Mouse (Mus musculus) heart, embryonic 12.5 days (tissue): ENCODE results near the gene Cpsf4. TPM values are rescaled to one million over a fixed set of nuclear protein-coding genes. Genes with fewer than 3 reads are reported as not detected.
"Not testable (repeated sequence)": the region's sequence is repeated elsewhere in the genome, so short reads cannot be mapped to it uniquely, and the experiment has no call there.

Experiments
- ATAC-seq: fragments of 200-750 bp; cut with Nextera tagmentation; 2 replicates; pipeline ENCODE4 v1.8.0; 2017; ENCODE audit warnings: moderate TSS enrichment, moderate library complexity; ENCODE audit not compliant: insufficient number of reproducible peaks, low FRiP score
- H3K27ac ChIP-seq: fragments of 300-500 bp; sonication (generic); 2 replicates; pipeline ENCODE4 v1.5.1; 2016; ENCODE audit warnings: mild to moderate bottlenecking, moderate library complexity; ENCODE audit not compliant: poor library complexity, severe bottlenecking
- H3K27me3 ChIP-seq: fragments of 300-500 bp; sonication (generic); replicated peaks from 2 replicates; pipeline ENCODE4 v1.6.1; 2016; ENCODE audit warnings: mild to moderate bottlenecking, moderate library complexity
- H3K36me3 ChIP-seq: fragments of 300-500 bp; sonication (generic); 2 replicates; pipeline ENCODE4 v1.6.1; 2016; ENCODE audit warnings: mild to moderate bottlenecking, moderate library complexity
- H3K4me1 ChIP-seq: fragments of 300-500 bp; sonication (generic); replicated peaks from 2 replicates; pipeline ENCODE4 v1.6.1; 2016; ENCODE audit warnings: mild to moderate bottlenecking
- H3K4me2 ChIP-seq: fragments of 300-500 bp; sonication (generic); 2 replicates; pipeline ENCODE4 v1.6.1; 2016; ENCODE audit warnings: mild to moderate bottlenecking, moderate library complexity
- H3K4me3 ChIP-seq: fragments of 300-500 bp; sonication (generic); 2 replicates; pipeline ENCODE4 v1.5.1; 2016; ENCODE audit warnings: mild to moderate bottlenecking
- H3K9ac ChIP-seq: fragments of 300-500 bp; sonication (generic); 2 replicates; pipeline ENCODE4 v1.6.1; 2016; ENCODE audit warnings: mild to moderate bottlenecking, moderate library complexity
- H3K9me3 ChIP-seq: fragments of 300-500 bp; sonication (generic); replicated peaks from 2 replicates; pipeline ENCODE4 v1.6.1; 2016; ENCODE audit warnings: mild to moderate bottlenecking, moderate library complexity
- WGBS: fragments of 180-500 bp; shearing (Covaris S2); methylation state at CpG from one replicate; pipeline ENCODE4 v1.1.7; 2016; 5-methylcytosine and 5-hydroxymethylcytosine counted together
- polyA plus RNA-seq: library from polyadenylated mRNA; unstranded; fragments of >200 nt; fragmentation: Nextera tagmentation; extraction: Ambion mirVana; gene quantifications from 2 replicates; pipeline ENCODE4 v1.2.1, GENCODE M21; 2016

Gene Cpsf4
- polyA plus RNA-seq, 1 experiment from 2014 or later, result 31.9 TPM

- Histone ChIP-seq H3K36me3 (peaks cover 25% of the 10 kb centered on the region), H3K9me3 (peaks cover 3% of the 10 kb centered on the region; the same call in 1 of the 2 replicates), H3K27me3 (no peaks in the 10 kb centered on the region), H3K4me3 (peak overlapping the region; percentile 58), H3K9ac (peak overlapping the region; percentile 65), H3K4me2 (peak overlapping the region; percentile 72), H3K4me1 (peaks cover 21% of the 10 kb centered on the region), H3K27ac (peak overlapping the region; percentile 77)
- ATAC-seq, result no peak
- 4% methylated on average over 9 of the region's 9 CpGs for WGBS
Measured at GRCm38 (mm10) chr5:145205041-145205440, 38.0 kb downstream of the Cpsf4 start.

- H3K4me1 ChIP-seq, result peaks cover 11% of the 10 kb centered on the region
- WGBS, result 92% methylated on average over 6 of the region's 6 CpGs
- no peak overlapping the region for H3K4me2 ChIP-seq
- no peak for ATAC-seq
- no peak overlapping the region for H3K4me3 ChIP-seq
- H3K9ac ChIP-seq, result no peak overlapping the region
- H3K9me3 ChIP-seq, result peaks cover 3% of the 10 kb centered on the region; the same call in 1 of the 2 replicates
- H3K27me3 ChIP-seq, result no peaks in the 10 kb centered on the region
- no peak overlapping the region for H3K27ac ChIP-seq
- H3K36me3 ChIP-seq, result peaks cover 48% of the 10 kb centered on the region
Measured at GRCm38 (mm10) chr5:145207385-145207784, 40.4 kb downstream of the Cpsf4 start.

- H3K36me3 ChIP-seq, result peaks cover 54% of the 10 kb centered on the region
Measured at GRCm38 (mm10) chr5:145207954-145208353, 40.9 kb downstream of the Cpsf4 start.

GRCm38 (mm10) chr5:145208391-145208790 lies 41.4 kb downstream of the Cpsf4 start:
- not testable (repeated sequence) for H3K9ac ChIP-seq, H3K4me2 ChIP-seq, H3K27me3 ChIP-seq, H3K4me3 ChIP-seq, H3K9me3 ChIP-seq, H3K27ac ChIP-seq, ATAC-seq
- Histone ChIP-seq H3K36me3 (peaks cover 57% of the 10 kb centered on the region), H3K4me1 (peaks cover 11% of the 10 kb centered on the region)
- WGBS, result 45% methylated on average over 11 of the region's 11 CpGs

More at GRCm38 (mm10) chr5:145207954-145208353, 40.9 kb downstream of the Cpsf4 start:
- Histone ChIP-seq H3K4me1 (peaks cover 11% of the 10 kb centered on the region), H3K4me3 (no peak overlapping the region), H3K27ac (no peak overlapping the region), H3K27me3 (no peaks in the 10 kb centered on the region), H3K9ac (no peak overlapping the region), H3K4me2 (no peak overlapping the region), H3K9me3 (peaks cover 3% of the 10 kb centered on the region; the same call in 1 of the 2 replicates)
- no peak for ATAC-seq
- 78% methylated on average over 6 of the region's 6 CpGs for WGBS

- H3K27me3 ChIP-seq, result no peaks in the 10 kb centered on the region
- H3K36me3 ChIP-seq, result peaks cover 83% of the 10 kb centered on the region
- H3K27ac ChIP-seq, result no peak overlapping the region
- no peak overlapping the region for H3K4me2 ChIP-seq
- no peak overlapping the region for H3K4me3 ChIP-seq
- 86% methylated on average over 4 of the region's 4 CpGs for WGBS
- no peak overlapping the region for H3K9ac ChIP-seq
- H3K9me3 ChIP-seq, result peaks cover 3% of the 10 kb centered on the region; the same call in 1 of the 2 replicates
- no peak for ATAC-seq
- no peaks in the 10 kb centered on the region; the same call in 1 of the 2 replicates for H3K4me1 ChIP-seq
Measured at GRCm38 (mm10) chr5:145211340-145211739, 44.3 kb downstream of the Cpsf4 start.

- Histone ChIP-seq H3K9me3 (peaks cover 3% of the 10 kb centered on the region; the same call in 1 of the 2 replicates), H3K36me3 (peaks cover 79% of the 10 kb centered on the region), H3K27ac (no peak overlapping the region), H3K9ac (no peak overlapping the region), H3K4me2 (no peak overlapping the region), H3K4me3 (no peak overlapping the region), H3K27me3 (no peaks in the 10 kb centered on the region), H3K4me1 (no peaks in the 10 kb centered on the region)
- no peak for ATAC-seq
- WGBS, result 88% methylated on average over 4 of the region's 4 CpGs
Measured at GRCm38 (mm10) chr5:145212216-145212615, 45.2 kb downstream of the Cpsf4 start.

GRCm38 (mm10) chr5:145213505-145213904 lies 46.5 kb downstream of the Cpsf4 start:
- Histone ChIP-seq H3K4me3 (no peak overlapping the region), H3K4me1 (no peaks in the 10 kb centered on the region), H3K36me3 (peaks cover 78% of the 10 kb centered on the region), H3K27ac (no peak overlapping the region), H3K9me3 (peaks cover 3% of the 10 kb centered on the region; the same call in 1 of the 2 replicates), H3K27me3 (no peaks in the 10 kb centered on the region), H3K9ac (no peak overlapping the region), H3K4me2 (no peak overlapping the region)
- WGBS, result 84% methylated on average over 3 of the region's 3 CpGs
- ATAC-seq, result no peak

GRCm38 (mm10) chr5:145214679-145215078 lies 47.7 kb downstream of the Cpsf4 start:
- H3K9me3 ChIP-seq, result no peaks in the 10 kb centered on the region
- H3K27me3 ChIP-seq, result no peaks in the 10 kb centered on the region
- no peak for ATAC-seq
- no peak overlapping the region for H3K4me2 ChIP-seq
- no peaks in the 10 kb centered on the region for H3K4me1 ChIP-seq
- 65% methylated on average over 4 of the region's 4 CpGs for WGBS
- H3K27ac ChIP-seq, result no peak overlapping the region
- no peak overlapping the region for H3K9ac ChIP-seq
- peaks cover 78% of the 10 kb centered on the region for H3K36me3 ChIP-seq
- no peak overlapping the region for H3K4me3 ChIP-seq

- Histone ChIP-seq H3K36me3 (peaks cover 73% of the 10 kb centered on the region), H3K27me3 (no peaks in the 10 kb centered on the region), H3K9ac (no peak overlapping the region), H3K9me3 (no peaks in the 10 kb centered on the region), H3K4me3 (no peak overlapping the region), H3K4me1 (no peaks in the 10 kb centered on the region), H3K4me2 (no peak overlapping the region), H3K27ac (no peak overlapping the region)
- 79% methylated on average over 6 of the region's 6 CpGs for WGBS
- no peak for ATAC-seq
Measured at GRCm38 (mm10) chr5:145217746-145218145, 50.7 kb downstream of the Cpsf4 start.

GRCm38 (mm10) chr5:145218206-145218605 lies 51.2 kb downstream of the Cpsf4 start:
- Histone ChIP-seq H3K9me3 (no peaks in the 10 kb centered on the region), H3K4me1 (no peaks in the 10 kb centered on the region), H3K36me3 (peaks cover 73% of the 10 kb centered on the region), H3K9ac (no peak overlapping the region), H3K4me3 (no peak overlapping the region), H3K27ac (no peak overlapping the region), H3K27me3 (no peaks in the 10 kb centered on the region), H3K4me2 (no peak overlapping the region)
- 93% methylated on average over 21 of the region's 21 CpGs for WGBS
- no peak for ATAC-seq

- H3K9me3 ChIP-seq, result no peaks in the 10 kb centered on the region
- no peak for ATAC-seq
- no peaks in the 10 kb centered on the region for H3K4me1 ChIP-seq
- peaks cover 69% of the 10 kb centered on the region for H3K36me3 ChIP-seq
- 90% methylated on average over 20 of the region's 20 CpGs for WGBS
- no peak overlapping the region for H3K9ac ChIP-seq
- no peaks in the 10 kb centered on the region for H3K27me3 ChIP-seq
- no peak overlapping the region for H3K4me2 ChIP-seq
- H3K27ac ChIP-seq, result no peak overlapping the region
- H3K4me3 ChIP-seq, result no peak overlapping the region
Measured at GRCm38 (mm10) chr5:145218671-145219070, 51.7 kb downstream of the Cpsf4 start.

GRCm38 (mm10) chr5:145219981-145220380 lies 53.0 kb downstream of the Cpsf4 start:
- WGBS, result 97% methylated on average over 8 of the region's 8 CpGs
- Histone ChIP-seq H3K9me3 (no peaks in the 10 kb centered on the region), H3K27ac (no peak overlapping the region), H3K4me2 (no peak overlapping the region), H3K27me3 (no peaks in the 10 kb centered on the region), H3K36me3 (peaks cover 56% of the 10 kb centered on the region), H3K9ac (no peak overlapping the region), H3K4me1 (no peaks in the 10 kb centered on the region), H3K4me3 (no peak overlapping the region)
- no peak for ATAC-seq
